Mouse (Mus musculus) lung, postnatal 0 days (tissue): ENCODE data around the gene Gpc6. TPM values are rescaled to one million over a fixed set of nuclear protein-coding genes. Genes with fewer than 3 reads are reported as not detected.

Experiments
- ATAC-seq: fragments of 200-750 bp; cut with Nextera tagmentation; 2 replicates; pipeline ENCODE4 v1.8.0; 2017; ENCODE audit warnings: moderate library complexity
- DNase-seq: peaks from one replicate; pipeline ENCODE4 v3.0.0-alpha.2; 2016; ENCODE audit warnings: low spot score
- H3K27ac ChIP-seq: fragments of 300-500 bp; sonication (generic); 2 replicates; pipeline ENCODE4 v1.5.1; 2014; ENCODE audit warnings: antibody characterized with exemption, mild to moderate bottlenecking, low read length, mixed read lengths
- H3K27me3 ChIP-seq: fragments of 300-500 bp; sonication (generic); replicated peaks from 2 replicates; pipeline ENCODE4 v1.6.1; 2014; ENCODE audit warnings: low read length, mixed read lengths; ENCODE audit not compliant: insufficient read depth
- H3K36me3 ChIP-seq: fragments of 300-500 bp; sonication (generic); 2 replicates; pipeline ENCODE4 v1.6.1; 2014; ENCODE audit warnings: low read length, mixed read lengths; ENCODE audit not compliant: insufficient read depth
- H3K4me1 ChIP-seq: fragments of 300-500 bp; sonication (generic); 2 replicates; pipeline ENCODE4 v1.6.1; 2014; ENCODE audit warnings: antibody characterized with exemption, low read depth, low read length, mixed read lengths; ENCODE audit not compliant: insufficient read depth
- H3K4me2 ChIP-seq: fragments of 300-500 bp; sonication (generic); replicated peaks from 2 replicates; pipeline ENCODE4 v1.6.1; 2014; ENCODE audit warnings: low read depth, mild to moderate bottlenecking, low read length, moderate library complexity, mixed read lengths
- H3K4me3 ChIP-seq: fragments of 300-500 bp; sonication (generic); 2 replicates; pipeline ENCODE4 v1.5.1; 2014; ENCODE audit warnings: low read depth, low read length
- H3K9ac ChIP-seq: fragments of 300-500 bp; sonication (generic); replicated peaks from 2 replicates; pipeline ENCODE4 v1.6.1; 2014; ENCODE audit warnings: low read depth, mild to moderate bottlenecking
- H3K9me3 ChIP-seq: fragments of 300-500 bp; sonication (generic); 2 replicates; pipeline ENCODE4 v1.6.1; 2016; ENCODE audit warnings: low read length, mixed read lengths
- CTCF ChIP-seq: IDR thresholded peaks from 2 replicates; pipeline ENCODE4 v1.5.1; 2016; ENCODE audit warnings: antibody characterized with exemption, mild to moderate bottlenecking
- EP300 ChIP-seq: IDR thresholded peaks from 2 replicates; pipeline ENCODE4 v1.6.1; 2016; ENCODE audit warnings: antibody characterized with exemption, mild to moderate bottlenecking, control low read depth
- WGBS: fragments of 180-500 bp; shearing (Covaris S2); extraction: QIAGEN DNeasy Blood & Tissue Kit; methylation state at CpG from one replicate; pipeline ENCODE4 v1.1.7; 2014; 5-methylcytosine and 5-hydroxymethylcytosine counted together
- polyA plus RNA-seq: library from polyadenylated mRNA; unstranded; fragments of >200 nt; fragmentation: Nextera tagmentation; extraction: Ambion mirVana; gene quantifications from 2 replicates; pipeline ENCODE4 v1.2.1, GENCODE M21; 2015

The Gpc6 gene
- polyA plus RNA-seq, 1 experiment from 2014 or later = 3.1 TPM

GRCm38 (mm10) chr14:117527053-117527452, 601.9 kb downstream of the Gpc6 start:
- TF ChIP-seq EP300 = no peak
- TF ChIP-seq CTCF = no peak
- H3K36me3 ChIP-seq = no peaks in the 10 kb centered on the region
- H3K27ac ChIP-seq = no peak overlapping the region
- ATAC-seq (no peak), DNase-seq (no peak)
- WGBS = 91% methylated on average over 7 of the region's 7 CpGs
- no peak overlapping the region for H3K4me3 ChIP-seq
- H3K27me3 ChIP-seq = no peaks in the 10 kb centered on the region
- no peaks in the 10 kb centered on the region for H3K9me3 ChIP-seq
- H3K4me1 ChIP-seq = no peaks in the 10 kb centered on the region
- no peak overlapping the region for H3K9ac ChIP-seq
- no peak overlapping the region for H3K4me2 ChIP-seq

- Histone ChIP-seq H3K9me3 (no peaks in the 10 kb centered on the region), H3K36me3 (no peaks in the 10 kb centered on the region), H3K4me2 (no peak overlapping the region), H3K27ac (no peak overlapping the region), H3K27me3 (no peaks in the 10 kb centered on the region), H3K4me1 (no peaks in the 10 kb centered on the region), H3K4me3 (no peak overlapping the region), H3K9ac (no peak overlapping the region)
- no peak for TF ChIP-seq EP300
- DNase-seq (no peak), ATAC-seq (no peak)
- 70% methylated on average over 3 of the region's 3 CpGs for WGBS
Observed at GRCm38 (mm10) chr14:117529439-117529838, 604.3 kb downstream of the Gpc6 start.

DNA sequence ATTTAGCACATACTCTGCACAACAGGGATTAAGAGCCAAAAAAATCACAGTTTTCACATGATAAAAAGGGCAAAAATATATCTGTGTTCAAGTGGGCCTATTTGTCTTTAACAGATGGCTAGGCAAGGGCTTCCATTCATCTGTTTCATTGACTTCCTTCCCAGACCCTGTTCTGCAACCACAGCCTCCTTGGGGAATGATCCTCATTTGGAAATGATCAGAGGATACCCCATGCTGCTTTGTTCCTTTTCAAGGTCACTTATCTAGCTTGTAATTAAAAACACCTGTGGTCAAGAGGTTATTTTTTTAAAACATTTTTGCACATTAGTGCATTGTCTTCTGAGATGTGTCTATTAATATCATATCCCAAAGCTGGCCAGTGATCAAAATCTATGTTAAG, 627.7 kb downstream of the Gpc6 start:
- no peaks in the 10 kb centered on the region for H3K9me3 ChIP-seq
- no peak overlapping the region for H3K4me3 ChIP-seq
- H3K9ac ChIP-seq = no peak overlapping the region
- no peak overlapping the region for H3K27ac ChIP-seq
- H3K27me3 ChIP-seq = no peaks in the 10 kb centered on the region
- DNase-seq (no peak), ATAC-seq (no peak)
- H3K4me2 ChIP-seq = no peak overlapping the region
- TF ChIP-seq EP300 (no peak), CTCF (no peak)
- no peaks in the 10 kb centered on the region for H3K36me3 ChIP-seq
- H3K4me1 ChIP-seq = no peaks in the 10 kb centered on the region

GRCm38 (mm10) chr14:117556715-117557320, 631.7 kb downstream of the Gpc6 start:
- TF ChIP-seq EP300 = no peak
- no peak for TF ChIP-seq CTCF
- H3K9ac ChIP-seq = no peak overlapping the region
- no peaks in the 10 kb centered on the region for H3K9me3 ChIP-seq

DNA sequence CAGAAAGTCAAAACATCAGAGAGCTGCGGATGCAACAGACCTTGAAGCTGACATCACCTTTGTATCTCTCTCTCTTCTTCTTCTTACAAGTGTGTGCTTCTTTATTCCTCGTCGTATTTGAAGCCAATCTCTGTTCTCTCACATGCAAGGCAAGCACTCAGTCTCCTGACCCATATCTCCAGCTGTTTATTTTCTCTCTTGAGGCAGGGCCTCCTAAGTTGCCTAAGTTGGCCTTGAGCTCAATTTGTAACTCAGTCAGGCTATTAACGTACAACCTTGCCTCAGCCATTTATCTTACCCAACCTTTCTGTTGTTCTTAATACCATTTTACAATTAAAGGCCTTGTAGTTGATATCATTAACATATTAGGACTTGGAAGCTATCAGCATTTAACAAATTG, 637.0 kb downstream of the Gpc6 start:
- TF ChIP-seq EP300 (no peak), CTCF (no peak)
- no peak for DNase-seq
- no peak for ATAC-seq
- WGBS = 67% methylated on average over 4 of the region's 4 CpGs
- Histone ChIP-seq H3K4me2 (no peak overlapping the region), H3K4me3 (no peak overlapping the region), H3K27me3 (no peaks in the 10 kb centered on the region), H3K36me3 (no peaks in the 10 kb centered on the region), H3K4me1 (no peaks in the 10 kb centered on the region), H3K27ac (no peak overlapping the region), H3K9ac (no peak overlapping the region), H3K9me3 (no peaks in the 10 kb centered on the region)

More at GRCm38 (mm10) chr14:117556715-117557320, 631.7 kb downstream of the Gpc6 start:
- Histone ChIP-seq H3K4me1 (no peaks in the 10 kb centered on the region), H3K36me3 (no peaks in the 10 kb centered on the region), H3K4me2 (no peak overlapping the region), H3K4me3 (no peak overlapping the region), H3K27me3 (no peaks in the 10 kb centered on the region), H3K27ac (no peak overlapping the region)
- no peak for DNase-seq
- 67% methylated on average over 7 of the region's 7 CpGs for WGBS
- no peak for ATAC-seq

GRCm38 (mm10) chr14:117569278-117569677, 644.2 kb downstream of the Gpc6 start:
- Histone ChIP-seq H3K4me1 (no peaks in the 10 kb centered on the region), H3K4me2 (no peak overlapping the region), H3K27me3 (no peaks in the 10 kb centered on the region), H3K36me3 (no peaks in the 10 kb centered on the region), H3K9me3 (no peaks in the 10 kb centered on the region), H3K9ac (no peak overlapping the region), H3K4me3 (no peak overlapping the region), H3K27ac (no peak overlapping the region)
- ATAC-seq (no peak), DNase-seq (no peak)
- 80% methylated on average over 4 of the region's 4 CpGs for WGBS
- TF ChIP-seq EP300 (no peak), CTCF (no peak)

GRCm38 (mm10) chr14:117572213-117572612, 647.1 kb downstream of the Gpc6 start:
- Histone ChIP-seq H3K4me1 (no peaks in the 10 kb centered on the region), H3K9me3 (no peaks in the 10 kb centered on the region), H3K27ac (no peak overlapping the region), H3K36me3 (no peaks in the 10 kb centered on the region), H3K9ac (no peak overlapping the region), H3K4me3 (no peak overlapping the region), H3K4me2 (no peak overlapping the region), H3K27me3 (no peaks in the 10 kb centered on the region)
- ATAC-seq (no peak), DNase-seq (peak; percentile 12)
- TF ChIP-seq CTCF (no peak), EP300 (no peak)
- 54% methylated on average over 8 of the region's 8 CpGs for WGBS
